Mouse (Mus musculus): ENCODE data around the gene Pum1. TPM values are rescaled to one million over a fixed set of nuclear protein-coding genes. Genes with fewer than 3 reads are reported as not detected.
"Not testable (repeated sequence)": the region's sequence is repeated elsewhere in the genome, so short reads cannot be mapped to it uniquely, and the experiment has no call there.

Gene Pum1
- polyA plus RNA-seq, 1 experiment from 2014 or later, result 91.0 TPM

GRCm38 (mm10) chr4:130657820-130658565 lies 5.1 kb upstream of the Pum1 start:
- Histone ChIP-seq H3K36me3 (no peaks in the 10 kb centered on the region), H3K4me3 (no peak overlapping the region), H3K4me2 (no peak overlapping the region), H3K9me3 (no peaks in the 10 kb centered on the region), H3K9ac (no peak overlapping the region), H3K4me1 (replicated peaks) (peaks cover 4% of the 10 kb centered on the region; the same call in 1 of the 2 replicates), H3K27ac (replicated peaks) (no peak overlapping the region), H3K27me3 (no peaks in the 10 kb centered on the region)
- ATAC-seq (ENCODE audit: low FRiP score, low read depth), result no peak
- 52% methylated on average over 1 of the region's 1 CpGs for WGBS

DNA sequence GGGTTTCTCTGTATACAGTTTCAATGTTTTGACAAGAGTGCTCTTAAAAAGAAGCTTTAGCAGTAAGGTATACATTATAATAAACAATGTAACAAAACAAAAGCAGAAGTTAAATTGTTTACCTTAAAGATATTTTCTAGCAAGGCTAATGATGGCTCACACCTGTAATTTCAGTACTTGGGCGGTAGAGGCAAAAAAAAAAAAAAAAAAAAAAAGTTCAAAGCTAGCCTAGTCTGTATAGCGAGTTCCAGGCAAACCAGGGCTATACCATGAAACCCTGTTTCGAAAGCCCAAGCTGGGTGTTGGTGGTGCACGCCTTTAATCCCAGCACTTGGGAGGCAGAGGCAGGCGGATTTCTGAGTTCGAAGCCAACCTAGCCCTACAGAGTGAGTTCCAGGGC lies 3.7 kb upstream of the Pum1 start:
- no peak overlapping the region for H3K27ac ChIP-seq (replicated peaks)
- no peaks in the 10 kb centered on the region for H3K27me3 ChIP-seq
- H3K9ac ChIP-seq, result no peak overlapping the region
- no peaks in the 10 kb centered on the region for H3K9me3 ChIP-seq
- H3K4me2 ChIP-seq, result no peak overlapping the region
- H3K4me3 ChIP-seq, result no peak overlapping the region
- no peak for ATAC-seq (ENCODE audit: low FRiP score, low read depth)
- no peaks in the 10 kb centered on the region for H3K36me3 ChIP-seq
- 93% methylated on average over 6 of the region's 6 CpGs for WGBS
- H3K4me1 ChIP-seq (replicated peaks), result peaks cover 5% of the 10 kb centered on the region; the same call in 1 of the 2 replicates

DNA sequence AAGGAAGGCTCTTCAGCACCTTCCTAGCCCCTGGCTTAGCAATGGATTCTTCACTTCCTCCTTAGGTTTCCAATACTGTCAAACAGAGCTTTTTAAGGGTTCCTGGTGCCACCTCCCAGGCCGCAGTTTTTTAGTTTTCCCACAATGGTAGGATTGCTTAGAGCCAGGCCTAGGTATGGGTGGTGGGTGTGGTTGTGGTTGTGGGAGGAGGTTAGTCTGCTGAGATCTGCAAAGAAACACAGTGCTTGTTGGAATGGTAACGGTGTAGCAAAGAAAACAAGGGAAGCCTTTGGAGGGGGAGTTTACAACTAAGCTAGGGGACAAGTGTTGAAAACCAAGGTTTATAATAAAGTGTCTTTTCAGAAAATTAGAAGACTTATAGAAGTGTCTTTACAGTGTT lies 3.0 kb upstream of the Pum1 start:
- Histone ChIP-seq H3K4me2 (no peak overlapping the region), H3K4me3 (no peak overlapping the region), H3K9ac (no peak overlapping the region), H3K27ac (replicated peaks) (no peak overlapping the region), H3K36me3 (no peaks in the 10 kb centered on the region), H3K4me1 (replicated peaks) (peaks cover 11% of the 10 kb centered on the region), H3K27me3 (no peaks in the 10 kb centered on the region), H3K9me3 (no peaks in the 10 kb centered on the region)
- no peak for ATAC-seq (ENCODE audit: low FRiP score, low read depth)
- WGBS, result 84% methylated on average over 2 of the region's 2 CpGs

- Histone ChIP-seq H3K9ac (no peak overlapping the region), H3K4me2 (no peak overlapping the region), H3K36me3 (no peaks in the 10 kb centered on the region), H3K4me3 (no peak overlapping the region), H3K4me1 (replicated peaks) (peaks cover 22% of the 10 kb centered on the region), H3K9me3 (no peaks in the 10 kb centered on the region), H3K27me3 (no peaks in the 10 kb centered on the region), H3K27ac (replicated peaks) (no peak overlapping the region)
- ATAC-seq (ENCODE audit: low FRiP score, low read depth), result no peak
- 95% methylated on average over 3 of the region's 3 CpGs for WGBS
Observed at GRCm38 (mm10) chr4:130661151-130661550, 2.0 kb upstream of the Pum1 start.

DNA sequence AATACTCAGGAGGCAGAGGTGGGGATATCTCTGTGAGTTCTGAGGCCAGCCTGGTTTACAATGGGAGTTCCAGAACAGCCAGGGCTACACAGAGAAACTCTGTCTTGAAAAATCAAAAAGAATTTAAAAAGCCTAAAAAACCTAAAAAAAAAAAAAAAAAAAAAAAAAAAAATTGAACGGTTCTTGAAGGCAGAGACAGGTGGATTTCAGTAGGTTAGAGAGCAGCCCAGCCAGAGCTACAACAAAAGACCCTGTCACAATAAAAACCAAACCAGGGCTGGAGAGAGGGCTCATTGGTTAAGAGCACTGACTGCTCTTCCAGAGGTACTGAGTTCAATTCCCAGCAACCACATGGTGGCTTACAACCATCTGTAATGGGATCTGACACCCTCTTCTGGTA lies 816 bp upstream of the Pum1 start:
- H3K36me3 ChIP-seq; H3K9ac ChIP-seq; ATAC-seq (ENCODE audit: low FRiP score, low read depth); H3K4me3 ChIP-seq; H3K9me3 ChIP-seq; H3K27me3 ChIP-seq: not testable (repeated sequence)
- Histone ChIP-seq H3K27ac (replicated peaks) (peak overlapping the region; percentile 96), H3K4me2 (peak overlapping the region; percentile 80; the same call in 1 of the 2 replicates), H3K4me1 (replicated peaks) (peaks cover 31% of the 10 kb centered on the region)
- WGBS, result 67% methylated on average over 1 of the region's 1 CpGs

DNA sequence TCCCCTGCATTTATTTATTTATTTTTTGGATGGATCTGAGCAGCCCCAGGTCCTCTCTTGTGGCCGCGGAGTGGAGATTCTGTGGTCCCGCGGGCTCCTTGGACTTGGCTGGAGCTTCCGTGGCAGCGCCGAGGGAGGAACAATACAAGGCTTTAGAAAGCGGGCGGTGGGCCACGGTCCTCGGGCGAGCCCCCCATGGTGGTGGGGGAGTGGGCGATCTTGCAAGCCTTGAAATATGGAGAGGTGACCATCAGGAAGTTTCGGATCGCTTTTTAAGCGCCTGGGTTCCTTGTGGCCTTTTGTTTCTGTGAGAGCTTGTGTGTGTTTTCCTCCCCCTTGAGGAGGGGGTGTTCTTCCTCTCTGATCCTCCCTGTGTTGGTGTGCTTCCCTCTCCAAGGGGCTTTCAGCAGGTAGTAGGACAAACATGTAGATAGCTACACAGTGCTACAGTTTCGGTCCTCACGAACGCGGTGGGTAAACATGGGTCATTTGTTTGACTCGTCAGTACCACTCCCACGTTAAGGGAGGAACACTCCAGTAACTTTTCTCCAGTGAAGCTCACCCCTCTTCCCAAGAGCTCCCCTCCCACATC lies 785 bp downstream of the Pum1 start:
- under 1% methylated on average over 22 of the region's 22 CpGs for WGBS

DNA sequence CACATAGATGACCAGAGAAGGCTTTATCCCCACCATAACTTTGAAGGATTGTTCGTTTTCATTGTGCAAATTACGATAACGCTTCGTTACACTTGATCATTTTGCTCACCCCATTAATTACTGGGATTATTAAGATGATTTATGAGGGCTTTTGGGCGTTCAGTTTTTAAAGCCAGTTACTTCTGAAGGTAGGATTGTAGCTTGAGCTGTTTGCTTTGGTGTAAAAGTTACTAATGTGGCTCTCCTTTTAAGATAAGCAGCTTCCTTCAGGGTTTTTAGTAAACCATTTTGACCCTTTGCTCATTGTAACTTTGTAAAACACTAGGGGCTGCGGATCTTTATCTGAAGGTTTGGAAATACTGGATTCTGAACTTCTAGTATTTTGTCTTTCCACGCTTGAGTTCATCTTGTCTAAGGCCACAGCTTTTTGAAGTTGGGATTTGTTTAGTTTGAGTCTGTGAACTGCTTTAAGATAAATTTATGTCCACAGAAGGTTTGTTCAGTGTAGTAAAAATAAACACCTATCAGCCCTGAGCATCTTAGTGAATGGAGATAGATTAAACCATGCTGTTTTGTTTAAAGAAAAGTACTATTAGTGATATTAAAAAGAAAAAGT lies 1.4 kb downstream of the Pum1 start:
- Histone ChIP-seq H3K27ac (replicated peaks) (peak overlapping the region; percentile 96), H3K27me3 (no peaks in the 10 kb centered on the region), H3K4me2 (peak overlapping the region; percentile 80), H3K9me3 (no peaks in the 10 kb centered on the region), H3K36me3 (no peaks in the 10 kb centered on the region), H3K9ac (peak overlapping the region; percentile 79), H3K4me3 (peak overlapping the region; percentile 62), H3K4me1 (replicated peaks) (peaks cover 50% of the 10 kb centered on the region)
- ATAC-seq (ENCODE audit: low FRiP score, low read depth), result no peak
- 5% methylated on average over 7 of the region's 7 CpGs for WGBS

More for the DNA sequence above, 785 bp downstream of the Pum1 start:
- Histone ChIP-seq H3K27ac (replicated peaks) (peak overlapping the region; percentile 96), H3K9ac (peak overlapping the region; percentile 79), H3K9me3 (no peaks in the 10 kb centered on the region), H3K4me2 (peak overlapping the region; percentile 80), H3K27me3 (no peaks in the 10 kb centered on the region), H3K4me1 (replicated peaks) (peaks cover 47% of the 10 kb centered on the region), H3K36me3 (no peaks in the 10 kb centered on the region), H3K4me3 (peak overlapping the region; percentile 62)
- peak; percentile 47 for ATAC-seq (ENCODE audit: low FRiP score, low read depth)

DNA sequence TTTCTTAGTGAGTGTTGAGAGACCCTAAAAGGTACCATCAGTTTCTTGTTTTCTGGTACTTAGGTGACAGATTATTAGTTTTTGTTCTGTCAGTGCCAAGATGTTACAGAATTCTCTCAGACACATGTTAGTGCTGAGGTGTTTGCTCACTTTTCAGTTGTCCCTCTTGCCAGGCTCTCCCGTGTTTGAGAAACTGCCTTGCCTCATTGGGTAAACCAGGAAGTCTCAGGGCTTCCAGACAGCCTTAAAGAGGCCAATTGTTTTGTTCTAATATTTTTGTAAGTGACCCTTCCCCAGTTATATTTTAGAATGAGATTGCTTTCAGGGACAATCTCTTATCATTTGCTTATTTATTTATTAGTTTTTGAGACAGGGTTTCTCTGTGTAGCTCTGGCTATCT lies 2.1 kb downstream of the Pum1 start:
- H3K4me2 ChIP-seq, result peak overlapping the region; percentile 80
- WGBS, result 5% methylated on average over 1 of the region's 1 CpGs
- H3K4me3 ChIP-seq, result peak overlapping the region; percentile 62
- H3K27me3 ChIP-seq, result no peaks in the 10 kb centered on the region
- H3K9ac ChIP-seq, result no peak overlapping the region
- ATAC-seq (ENCODE audit: low FRiP score, low read depth), result no peak
- H3K9me3 ChIP-seq, result no peaks in the 10 kb centered on the region
- no peak overlapping the region for H3K27ac ChIP-seq (replicated peaks)
- H3K36me3 ChIP-seq, result no peaks in the 10 kb centered on the region
- H3K4me1 ChIP-seq (replicated peaks), result peaks cover 50% of the 10 kb centered on the region

DNA sequence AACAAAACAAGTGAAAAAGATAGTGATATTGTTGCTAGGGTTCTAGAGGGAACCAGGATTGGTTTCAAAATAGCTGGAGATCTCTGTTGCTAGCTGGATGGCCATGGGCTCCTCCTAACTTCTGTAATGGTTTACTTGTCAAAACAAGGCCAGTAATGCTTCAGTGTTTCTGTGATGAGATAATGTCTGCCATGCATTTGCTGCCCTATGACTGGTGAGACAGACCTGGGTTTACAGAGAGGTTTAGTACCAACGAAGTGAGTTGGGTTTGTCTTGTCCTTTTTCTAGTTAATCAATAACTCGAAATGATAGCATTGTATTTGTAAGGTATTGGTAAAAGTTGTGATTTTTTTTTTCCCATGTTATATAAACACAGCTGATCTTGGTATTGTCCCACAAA lies 4.6 kb downstream of the Pum1 start:
- WGBS, result 68% methylated on average over 2 of the region's 2 CpGs
- Histone ChIP-seq H3K4me3 (no peak overlapping the region), H3K27ac (replicated peaks) (no peak overlapping the region), H3K9me3 (no peaks in the 10 kb centered on the region), H3K27me3 (no peaks in the 10 kb centered on the region), H3K9ac (no peak overlapping the region), H3K4me2 (peak overlapping the region; percentile 23; the same call in 1 of the 2 replicates), H3K36me3 (peaks cover 17% of the 10 kb centered on the region), H3K4me1 (replicated peaks) (peaks cover 59% of the 10 kb centered on the region)
- ATAC-seq (ENCODE audit: low FRiP score, low read depth), result no peak

- no peak for ATAC-seq (ENCODE audit: low FRiP score, low read depth)
- Histone ChIP-seq H3K27me3 (no peaks in the 10 kb centered on the region), H3K4me2 (peak overlapping the region; percentile 28; the same call in 1 of the 2 replicates), H3K4me3 (no peak overlapping the region), H3K9me3 (no peaks in the 10 kb centered on the region), H3K27ac (replicated peaks) (no peak overlapping the region), H3K4me1 (replicated peaks) (peaks cover 57% of the 10 kb centered on the region), H3K36me3 (peaks cover 25% of the 10 kb centered on the region), H3K9ac (no peak overlapping the region)
- 57% methylated on average over 2 of the region's 2 CpGs for WGBS
Observed at GRCm38 (mm10) chr4:130668541-130668940, 5.4 kb downstream of the Pum1 start.

DNA sequence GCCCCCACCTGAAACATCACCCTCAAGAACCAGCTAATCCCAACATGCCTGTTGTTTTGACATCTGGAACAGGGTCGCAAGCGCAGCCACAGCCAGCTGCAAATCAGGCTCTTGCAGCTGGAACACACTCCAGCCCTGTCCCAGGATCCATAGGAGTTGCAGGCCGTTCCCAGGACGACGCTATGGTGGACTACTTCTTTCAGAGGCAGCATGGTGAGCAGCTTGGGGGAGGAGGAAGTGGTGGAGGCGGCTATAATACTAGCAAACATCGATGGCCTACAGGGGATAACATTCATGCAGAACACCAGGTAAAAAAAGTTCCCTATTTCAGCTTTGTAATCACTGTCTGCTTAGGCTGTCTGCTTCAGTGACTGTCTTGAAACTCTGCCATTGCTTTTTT lies 5.9 kb downstream of the Pum1 start:
- Histone ChIP-seq H3K27ac (replicated peaks) (no peak overlapping the region), H3K4me1 (replicated peaks) (peaks cover 57% of the 10 kb centered on the region), H3K4me2 (0 out of 2 replicates have a peak overlapping the region, but pooled peaks have one; percentile 28), H3K4me3 (no peak overlapping the region), H3K27me3 (no peaks in the 10 kb centered on the region), H3K9ac (no peak overlapping the region), H3K36me3 (peaks cover 25% of the 10 kb centered on the region), H3K9me3 (no peaks in the 10 kb centered on the region)
- ATAC-seq (ENCODE audit: low FRiP score, low read depth), result no peak
- WGBS, result 47% methylated on average over 7 of the region's 7 CpGs

DNA sequence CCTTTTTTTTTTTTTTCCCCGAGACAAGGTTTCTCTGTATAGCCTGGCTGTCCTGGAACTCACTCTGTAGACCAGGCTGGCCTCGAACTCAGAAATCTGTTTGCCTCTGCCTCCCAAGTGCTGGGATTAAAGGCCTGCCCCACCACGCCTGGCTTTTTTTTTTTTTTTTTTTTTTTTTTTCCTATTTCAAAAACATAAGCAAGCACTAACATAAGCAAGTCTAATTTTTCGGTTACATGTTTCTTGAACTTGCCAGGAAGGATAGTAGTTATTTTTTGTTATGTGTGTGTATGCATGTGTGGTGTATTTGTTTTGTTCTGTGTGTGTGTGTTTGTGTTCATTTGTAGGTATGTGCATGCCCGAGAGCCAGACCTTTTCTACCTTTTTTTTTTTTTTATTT lies 6.9 kb downstream of the Pum1 start:
- not testable (repeated sequence) for H3K9ac ChIP-seq; H3K4me2 ChIP-seq; ATAC-seq (ENCODE audit: low FRiP score, low read depth); H3K27me3 ChIP-seq; H3K9me3 ChIP-seq; H3K4me3 ChIP-seq; H3K27ac ChIP-seq (replicated peaks)
- Histone ChIP-seq H3K36me3 (peaks cover 32% of the 10 kb centered on the region), H3K4me1 (replicated peaks) (peaks cover 50% of the 10 kb centered on the region)
- WGBS, result 81% methylated on average over 5 of the region's 5 CpGs
